Mouse (Mus musculus) cerebellum, adult 2 months (tissue): ENCODE data around the gene Tmcc3.

Experiments
- CTCF ChIP-seq: fragments of 200-500 bp; IDR thresholded peaks from 2 replicates; pipeline ENCODE4 v1.5.1; 2011; ENCODE audit warnings: low read depth, mild to moderate bottlenecking, control low read depth, low read length, moderate library complexity, borderline replicate concordance; ENCODE audit not compliant: insufficient read depth
- POLR2A ChIP-seq: fragments of 200-500 bp; IDR thresholded peaks from 2 replicates; pipeline ENCODE4 v1.6.1; 2011; ENCODE audit warnings: low read length, control low read depth, borderline replicate concordance; ENCODE audit not compliant: insufficient read depth

- no peak for TF ChIP-seq POLR2A
- TF ChIP-seq CTCF: no peak
Observed at GRCm38 (mm10) chr10:94569731-94570130, 258.0 kb downstream of the Tmcc3 start.
